Mouse (Mus musculus): ENCODE measurements around the gene Slc24a2. TPM values are rescaled to one million over a fixed set of nuclear protein-coding genes. Genes with fewer than 3 reads are reported as not detected.

The Slc24a2 gene
- polyA plus RNA-seq, 2 experiments = 0.62 to 1.3 TPM

DNA sequence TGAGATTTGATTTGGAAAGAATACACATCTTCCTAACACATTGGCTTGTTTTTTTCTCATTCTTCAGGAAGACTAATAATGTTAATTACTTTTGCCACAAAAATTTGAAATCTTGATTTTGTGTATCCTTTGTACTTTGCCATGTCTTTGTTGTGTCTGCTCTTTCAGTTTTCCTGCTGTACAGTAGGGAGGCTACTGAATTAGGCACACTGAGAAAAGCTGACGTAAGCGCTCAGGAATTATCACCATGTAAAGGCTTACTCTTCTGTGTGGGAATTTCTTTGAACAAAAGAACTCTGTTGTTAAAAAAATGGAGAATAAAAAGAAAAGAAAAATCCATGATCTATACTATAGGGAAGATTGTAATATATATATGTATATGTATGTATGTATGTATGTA lies 165.7 kb downstream of the Slc24a2 start:
- no peaks in the 10 kb centered on the region for H3K9me3 ChIP-seq (ENCODE audit: control insufficient read depth, low read length)
- H3K27ac ChIP-seq (replicated peaks; ENCODE audit: low read depth, low read length) = no peak overlapping the region
- H3K4me1 ChIP-seq (ENCODE audit: control insufficient read depth, insufficient read depth, low read length) = no peaks in the 10 kb centered on the region

DNA sequence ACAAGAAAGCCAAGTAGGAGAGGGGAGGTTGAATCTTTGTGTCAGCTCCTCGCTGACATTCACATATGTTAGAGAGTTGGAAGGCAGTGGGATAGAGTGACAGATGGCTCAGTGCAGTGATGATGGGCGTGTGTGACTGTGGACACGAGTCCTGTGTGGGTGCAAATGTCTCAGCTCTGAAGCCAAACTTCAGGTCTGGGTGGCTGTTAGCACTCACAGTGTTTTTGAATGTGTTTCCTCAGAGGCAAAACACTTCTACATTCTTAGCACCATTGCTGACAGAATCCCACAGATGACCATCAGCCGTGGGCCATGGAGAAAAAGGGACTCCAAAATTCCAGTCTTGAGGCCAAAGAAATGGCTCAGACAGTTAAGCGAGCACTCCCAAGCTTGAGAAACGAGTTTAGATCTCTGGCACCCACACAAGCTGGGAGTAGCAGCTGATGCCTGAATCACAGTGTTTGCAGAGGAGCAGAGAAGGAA lies 167.5 kb downstream of the Slc24a2 start:
- no peak overlapping the region for H3K27ac ChIP-seq (replicated peaks; ENCODE audit: low read depth, low read length)
- no peak for ATAC-seq (ENCODE audit: low FRiP score, low read depth)
- H3K27me3 ChIP-seq (ENCODE audit: control insufficient read depth, insufficient read depth, low read length) = no peaks in the 10 kb centered on the region
- 79% methylated on average over 6 of the region's 6 CpGs for WGBS
- no peaks in the 10 kb centered on the region for H3K4me1 ChIP-seq (ENCODE audit: control insufficient read depth, insufficient read depth, low read length)
- TF ChIP-seq POLR2A (IDR thresholded peaks at IDR 0.05; ENCODE audit: borderline replicate concordance, extremely low read depth, insufficient read depth, insufficient read length) = no peak
- no peak overlapping the region for H3K9ac ChIP-seq (ENCODE audit: low read depth, low read length, severe bottlenecking)
- no peaks in the 10 kb centered on the region for H3K9me3 ChIP-seq (ENCODE audit: control insufficient read depth, low read length)
- no peak overlapping the region for H3K4me2 ChIP-seq (replicated peaks; ENCODE audit: low read depth, low read length, severe bottlenecking)
- DNase-seq (ENCODE audit: low spot score) = no peak
- no peaks in the 10 kb centered on the region for H3K36me3 ChIP-seq (ENCODE audit: control insufficient read depth, insufficient read depth, low read length)
- no peak overlapping the region for H3K4me3 ChIP-seq (replicated peaks; ENCODE audit: low read length)

More for the DNA sequence above, 165.7 kb downstream of the Slc24a2 start:
- H3K36me3 ChIP-seq (ENCODE audit: control insufficient read depth, insufficient read depth, low read length) = no peaks in the 10 kb centered on the region
- no peak overlapping the region for H3K4me3 ChIP-seq (replicated peaks; ENCODE audit: low read length)
- no peaks in the 10 kb centered on the region for H3K27me3 ChIP-seq (ENCODE audit: control insufficient read depth, insufficient read depth, low read length)
- H3K4me2 ChIP-seq (replicated peaks; ENCODE audit: low read depth, low read length, severe bottlenecking) = no peak overlapping the region
- TF ChIP-seq POLR2A (IDR thresholded peaks at IDR 0.05; ENCODE audit: borderline replicate concordance, extremely low read depth, insufficient read depth, insufficient read length) = no peak
- 93% methylated on average over 2 of the region's 2 CpGs for WGBS
- ATAC-seq (ENCODE audit: low FRiP score, low read depth) (no peak), DNase-seq (ENCODE audit: low spot score) (no peak)
- no peak overlapping the region for H3K9ac ChIP-seq (ENCODE audit: low read depth, low read length, severe bottlenecking)

DNA sequence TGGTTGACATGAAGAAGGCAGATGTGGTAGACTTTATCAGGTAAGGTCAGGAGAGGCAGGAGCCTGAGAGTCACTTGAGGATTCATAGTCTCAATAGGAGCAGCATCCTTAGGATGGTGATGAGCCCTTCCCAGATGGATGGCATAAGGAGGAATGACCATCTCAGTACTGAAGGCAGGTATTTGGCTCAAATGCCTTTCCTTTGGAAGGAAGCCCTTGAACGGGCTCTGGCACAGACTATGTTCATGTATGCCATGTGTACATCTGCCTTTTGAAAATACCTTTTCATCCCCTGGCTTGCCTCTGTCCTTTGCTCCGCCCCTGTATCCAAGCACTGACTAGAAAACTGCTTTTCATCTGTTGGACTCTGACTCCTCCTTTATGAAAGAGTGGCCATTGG lies 168.6 kb downstream of the Slc24a2 start:
- H3K9me3 ChIP-seq (ENCODE audit: control insufficient read depth, low read length) = no peaks in the 10 kb centered on the region
- 81% methylated on average over 2 of the region's 2 CpGs for WGBS
- ATAC-seq (ENCODE audit: low FRiP score, low read depth) = no peak

GRCm38 (mm10) chr4:87057572-87057971 lies 172.7 kb downstream of the Slc24a2 start:
- H3K27ac ChIP-seq (replicated peaks; ENCODE audit: low read depth, low read length) = no peak overlapping the region
- no peak overlapping the region for H3K9ac ChIP-seq (ENCODE audit: low read depth, low read length, severe bottlenecking)
- no peak overlapping the region for H3K4me2 ChIP-seq (replicated peaks; ENCODE audit: low read depth, low read length, severe bottlenecking)
- DNase-seq (ENCODE audit: low spot score) = no peak
- H3K36me3 ChIP-seq (ENCODE audit: control insufficient read depth, insufficient read depth, low read length) = no peaks in the 10 kb centered on the region
- no peaks in the 10 kb centered on the region for H3K4me1 ChIP-seq (ENCODE audit: control insufficient read depth, insufficient read depth, low read length)
- TF ChIP-seq POLR2A (IDR thresholded peaks at IDR 0.05; ENCODE audit: borderline replicate concordance, extremely low read depth, insufficient read depth, insufficient read length) = no peak
- no peak for ATAC-seq (ENCODE audit: low FRiP score, low read depth)
- H3K4me3 ChIP-seq (replicated peaks; ENCODE audit: low read length) = no peak overlapping the region
- no peaks in the 10 kb centered on the region for H3K9me3 ChIP-seq (ENCODE audit: control insufficient read depth, low read length)
- 45% methylated on average over 3 of the region's 3 CpGs for WGBS
- no peaks in the 10 kb centered on the region for H3K27me3 ChIP-seq (ENCODE audit: control insufficient read depth, insufficient read depth, low read length)

More for the DNA sequence above, 168.6 kb downstream of the Slc24a2 start:
- no peak overlapping the region for H3K4me3 ChIP-seq (replicated peaks; ENCODE audit: low read length)
- H3K36me3 ChIP-seq (ENCODE audit: control insufficient read depth, insufficient read depth, low read length) = no peaks in the 10 kb centered on the region
- no peaks in the 10 kb centered on the region for H3K27me3 ChIP-seq (ENCODE audit: control insufficient read depth, insufficient read depth, low read length)
- no peaks in the 10 kb centered on the region for H3K4me1 ChIP-seq (ENCODE audit: control insufficient read depth, insufficient read depth, low read length)
- TF ChIP-seq POLR2A (IDR thresholded peaks at IDR 0.05; ENCODE audit: borderline replicate concordance, extremely low read depth, insufficient read depth, insufficient read length) = no peak
- H3K27ac ChIP-seq (replicated peaks; ENCODE audit: low read depth, low read length) = no peak overlapping the region
- no peak overlapping the region for H3K9ac ChIP-seq (ENCODE audit: low read depth, low read length, severe bottlenecking)
- H3K4me2 ChIP-seq (replicated peaks; ENCODE audit: low read depth, low read length, severe bottlenecking) = no peak overlapping the region
- DNase-seq (ENCODE audit: low spot score) = no peak

DNA sequence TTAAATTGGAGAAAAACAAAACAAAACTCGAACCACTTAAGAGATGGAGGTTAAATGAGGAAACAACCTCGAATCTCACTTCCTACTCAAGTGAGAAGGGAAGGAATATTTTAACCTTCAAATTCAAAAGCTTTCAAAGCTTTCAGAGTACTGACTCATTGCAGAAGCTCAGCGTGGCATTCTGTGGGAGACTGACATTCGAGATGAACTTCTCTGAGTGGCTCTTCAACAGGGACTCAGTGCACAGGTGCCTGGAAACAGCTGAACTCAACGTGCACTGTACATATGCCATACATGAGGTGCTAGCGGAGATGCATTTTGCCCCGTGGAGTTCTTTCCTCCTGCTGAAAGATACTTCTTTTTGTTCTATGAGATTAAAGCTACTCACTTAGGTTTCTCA lies 174.5 kb downstream of the Slc24a2 start:
- H3K27ac ChIP-seq (replicated peaks; ENCODE audit: low read depth, low read length) = no peak overlapping the region
- H3K4me1 ChIP-seq (ENCODE audit: control insufficient read depth, insufficient read depth, low read length) = no peaks in the 10 kb centered on the region
- TF ChIP-seq POLR2A (IDR thresholded peaks at IDR 0.05; ENCODE audit: borderline replicate concordance, extremely low read depth, insufficient read depth, insufficient read length) = no peak
- no peak overlapping the region for H3K9ac ChIP-seq (ENCODE audit: low read depth, low read length, severe bottlenecking)
- H3K4me2 ChIP-seq (replicated peaks; ENCODE audit: low read depth, low read length, severe bottlenecking) = no peak overlapping the region
- DNase-seq (ENCODE audit: low spot score) (no peak), ATAC-seq (ENCODE audit: low FRiP score, low read depth) (no peak)
- 82% methylated on average over 7 of the region's 7 CpGs for WGBS
- no peaks in the 10 kb centered on the region for H3K27me3 ChIP-seq (ENCODE audit: control insufficient read depth, insufficient read depth, low read length)
- H3K9me3 ChIP-seq (ENCODE audit: control insufficient read depth, low read length) = no peaks in the 10 kb centered on the region
- no peaks in the 10 kb centered on the region for H3K36me3 ChIP-seq (ENCODE audit: control insufficient read depth, insufficient read depth, low read length)
- no peak overlapping the region for H3K4me3 ChIP-seq (replicated peaks; ENCODE audit: low read length)

GRCm38 (mm10) chr4:87052881-87053280 lies 177.4 kb downstream of the Slc24a2 start:
- Histone ChIP-seq H3K4me2 (replicated peaks; ENCODE audit: low read depth, low read length, severe bottlenecking) (no peak overlapping the region), H3K27ac (replicated peaks; ENCODE audit: low read depth, low read length) (no peak overlapping the region), H3K4me1 (ENCODE audit: control insufficient read depth, insufficient read depth, low read length) (no peaks in the 10 kb centered on the region), H3K9ac (ENCODE audit: low read depth, low read length, severe bottlenecking) (no peak overlapping the region), H3K9me3 (ENCODE audit: control insufficient read depth, low read length) (no peaks in the 10 kb centered on the region), H3K36me3 (ENCODE audit: control insufficient read depth, insufficient read depth, low read length) (no peaks in the 10 kb centered on the region), H3K4me3 (replicated peaks; ENCODE audit: low read length) (no peak overlapping the region), H3K27me3 (ENCODE audit: control insufficient read depth, insufficient read depth, low read length) (no peaks in the 10 kb centered on the region)
- DNase-seq (ENCODE audit: low spot score) (no peak), ATAC-seq (ENCODE audit: low FRiP score, low read depth) (no peak)
- WGBS = 89% methylated on average over 5 of the region's 5 CpGs
- TF ChIP-seq POLR2A (IDR thresholded peaks at IDR 0.05; ENCODE audit: borderline replicate concordance, extremely low read depth, insufficient read depth, insufficient read length) = no peak

Measured in limb, embryonic 14.5 days (tissue).